Mouse (Mus musculus): ENCODE results near the gene Kif5a. TPM values are rescaled to one million over a fixed set of nuclear protein-coding genes. Genes with fewer than 3 reads are reported as not detected.

Kif5a gene
- polyA plus RNA-seq, 2 experiments, result 2.8 to 9.7 TPM

GRCm38 (mm10) chr10:127231741-127232140, 31.4 kb downstream of the Kif5a start:
- H3K36me3 ChIP-seq (ENCODE audit: control insufficient read depth, insufficient read depth, low read length), result 0 out of 2 replicates have a peak, but pooled peaks cover 5% of the 10 kb centered on the region
- DNase-seq (ENCODE audit: low spot score) (no peak), ATAC-seq (ENCODE audit: low FRiP score, low read depth) (no peak)
- TF ChIP-seq POLR2A (IDR thresholded peaks at IDR 0.05; ENCODE audit: borderline replicate concordance, extremely low read depth, insufficient read depth, insufficient read length), result no peak
- H3K4me1 ChIP-seq (ENCODE audit: control insufficient read depth, insufficient read depth, low read length), result no peaks in the 10 kb centered on the region
- H3K4me2 ChIP-seq (replicated peaks; ENCODE audit: low read depth, low read length, severe bottlenecking), result no peak overlapping the region
- H3K4me3 ChIP-seq (replicated peaks; ENCODE audit: low read length), result no peak overlapping the region
- H3K27ac ChIP-seq (replicated peaks; ENCODE audit: low read depth, low read length), result no peak overlapping the region
- H3K9ac ChIP-seq (ENCODE audit: low read depth, low read length, severe bottlenecking), result no peak overlapping the region
- no peaks in the 10 kb centered on the region for H3K9me3 ChIP-seq (ENCODE audit: control insufficient read depth, low read length)
- WGBS, result 82% methylated on average over 14 of the region's 14 CpGs
- no peaks in the 10 kb centered on the region for H3K27me3 ChIP-seq (ENCODE audit: control insufficient read depth, insufficient read depth, low read length)

GRCm38 (mm10) chr10:127230693-127231092, 32.5 kb downstream of the Kif5a start:
- DNase-seq (ENCODE audit: low spot score) (no peak), ATAC-seq (ENCODE audit: low FRiP score, low read depth) (no peak)
- Histone ChIP-seq H3K9me3 (ENCODE audit: control insufficient read depth, low read length) (no peaks in the 10 kb centered on the region), H3K4me2 (replicated peaks; ENCODE audit: low read depth, low read length, severe bottlenecking) (no peak overlapping the region), H3K9ac (ENCODE audit: low read depth, low read length, severe bottlenecking) (no peak overlapping the region), H3K27me3 (ENCODE audit: control insufficient read depth, insufficient read depth, low read length) (no peaks in the 10 kb centered on the region; the same call in 1 of the 2 replicates), H3K4me3 (replicated peaks; ENCODE audit: low read length) (no peak overlapping the region), H3K27ac (replicated peaks; ENCODE audit: low read depth, low read length) (no peak overlapping the region), H3K4me1 (ENCODE audit: control insufficient read depth, insufficient read depth, low read length) (no peaks in the 10 kb centered on the region), H3K36me3 (ENCODE audit: control insufficient read depth, insufficient read depth, low read length) (0 out of 2 replicates have a peak, but pooled peaks cover 5% of the 10 kb centered on the region)
- TF ChIP-seq POLR2A (IDR thresholded peaks at IDR 0.05; ENCODE audit: borderline replicate concordance, extremely low read depth, insufficient read depth, insufficient read length), result no peak
- WGBS, result 80% methylated on average over 12 of the region's 12 CpGs

- Histone ChIP-seq H3K4me3 (replicated peaks; ENCODE audit: low read length) (no peak overlapping the region), H3K9me3 (ENCODE audit: control insufficient read depth, low read length) (no peaks in the 10 kb centered on the region), H3K4me1 (ENCODE audit: control insufficient read depth, insufficient read depth, low read length) (no peaks in the 10 kb centered on the region), H3K27ac (replicated peaks; ENCODE audit: low read depth, low read length) (no peak overlapping the region), H3K4me2 (replicated peaks; ENCODE audit: low read depth, low read length, severe bottlenecking) (no peak overlapping the region), H3K27me3 (ENCODE audit: control insufficient read depth, insufficient read depth, low read length) (no peaks in the 10 kb centered on the region; the same call in 1 of the 2 replicates), H3K36me3 (ENCODE audit: control insufficient read depth, insufficient read depth, low read length) (0 out of 2 replicates have a peak, but pooled peaks cover 4% of the 10 kb centered on the region), H3K9ac (ENCODE audit: low read depth, low read length, severe bottlenecking) (no peak overlapping the region)
- DNase-seq (ENCODE audit: low spot score) (peak; percentile 72), ATAC-seq (ENCODE audit: low FRiP score, low read depth) (0 out of 2 replicates have a peak, but pooled peaks have one; percentile 51)
- 21% methylated on average over 4 of the region's 4 CpGs for WGBS
- no peak for TF ChIP-seq POLR2A (IDR thresholded peaks at IDR 0.05; ENCODE audit: borderline replicate concordance, extremely low read depth, insufficient read depth, insufficient read length)
Observed at GRCm38 (mm10) chr10:127228897-127229296, 34.3 kb downstream of the Kif5a start.

GRCm38 (mm10) chr10:127227163-127227562, 36.0 kb downstream of the Kif5a start:
- 74% methylated on average over 8 of the region's 8 CpGs for WGBS
- Histone ChIP-seq H3K27ac (replicated peaks; ENCODE audit: low read depth, low read length) (no peak overlapping the region), H3K27me3 (ENCODE audit: control insufficient read depth, insufficient read depth, low read length) (no peaks in the 10 kb centered on the region; the same call in 1 of the 2 replicates), H3K4me1 (ENCODE audit: control insufficient read depth, insufficient read depth, low read length) (no peaks in the 10 kb centered on the region), H3K9me3 (ENCODE audit: control insufficient read depth, low read length) (no peaks in the 10 kb centered on the region), H3K9ac (ENCODE audit: low read depth, low read length, severe bottlenecking) (no peak overlapping the region), H3K36me3 (ENCODE audit: control insufficient read depth, insufficient read depth, low read length) (no peaks in the 10 kb centered on the region), H3K4me2 (replicated peaks; ENCODE audit: low read depth, low read length, severe bottlenecking) (no peak overlapping the region), H3K4me3 (replicated peaks; ENCODE audit: low read length) (no peak overlapping the region)
- ATAC-seq (ENCODE audit: low FRiP score, low read depth) (no peak), DNase-seq (ENCODE audit: low spot score) (no peak)
- no peak for TF ChIP-seq POLR2A (IDR thresholded peaks at IDR 0.05; ENCODE audit: borderline replicate concordance, extremely low read depth, insufficient read depth, insufficient read length)

DNA sequence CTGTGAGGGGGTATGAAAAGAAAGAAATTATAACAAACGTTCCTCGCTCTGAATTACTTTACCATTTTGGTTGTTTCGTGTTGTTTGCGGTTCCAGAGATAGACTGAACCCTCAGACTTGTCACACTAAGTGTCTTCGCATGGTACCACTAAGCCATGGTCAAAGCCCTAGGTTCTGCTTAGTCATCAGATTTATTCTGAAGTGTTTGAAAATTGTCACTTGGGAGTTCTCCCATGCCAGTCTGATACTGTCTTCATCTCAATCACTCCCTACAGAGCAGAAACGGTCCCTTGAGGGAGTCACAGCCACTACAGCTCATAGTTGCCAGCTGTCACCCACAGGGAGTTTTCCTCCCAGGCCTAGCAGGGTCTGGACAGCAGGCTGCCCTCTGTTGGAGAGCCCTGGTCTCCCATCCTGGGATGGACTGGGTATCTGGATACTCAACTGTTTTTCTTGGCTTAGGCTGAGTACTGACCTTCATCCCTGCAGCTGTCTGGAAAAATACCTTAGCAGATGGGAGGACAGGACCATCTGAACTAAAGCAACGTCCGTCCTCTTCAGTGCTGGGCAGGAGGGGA, 36.7 kb downstream of the Kif5a start:
- WGBS, result 67% methylated on average over 8 of the region's 8 CpGs
- no peak overlapping the region for H3K4me2 ChIP-seq (replicated peaks; ENCODE audit: low read depth, low read length, severe bottlenecking)

More for the DNA sequence above, 36.7 kb downstream of the Kif5a start:
- DNase-seq (ENCODE audit: low spot score) (no peak), ATAC-seq (ENCODE audit: low FRiP score, low read depth) (no peak)
- Histone ChIP-seq H3K36me3 (ENCODE audit: control insufficient read depth, insufficient read depth, low read length) (no peaks in the 10 kb centered on the region), H3K27ac (replicated peaks; ENCODE audit: low read depth, low read length) (no peak overlapping the region), H3K9me3 (ENCODE audit: control insufficient read depth, low read length) (no peaks in the 10 kb centered on the region), H3K4me1 (ENCODE audit: control insufficient read depth, insufficient read depth, low read length) (no peaks in the 10 kb centered on the region), H3K9ac (ENCODE audit: low read depth, low read length, severe bottlenecking) (no peak overlapping the region), H3K27me3 (ENCODE audit: control insufficient read depth, insufficient read depth, low read length) (no peaks in the 10 kb centered on the region; the same call in 1 of the 2 replicates), H3K4me3 (replicated peaks; ENCODE audit: low read length) (no peak overlapping the region)
- no peak for TF ChIP-seq POLR2A (IDR thresholded peaks at IDR 0.05; ENCODE audit: borderline replicate concordance, extremely low read depth, insufficient read depth, insufficient read length)
